Comparison of ENCODE assay signal across 8 mouse cellular contexts in genomic region chr2:39064687-39065399, GRCm38 (mm10). TPM values are rescaled to one million over a fixed set of nuclear protein-coding genes. Genes with fewer than 3 reads are reported as not detected.
DNase-seq lines count a peak whose midpoint lies in the region; ATAC-seq and TF ChIP-seq lines count a peak whose summit lies in the region.

No protein-coding gene starts in this region.

- H3K27ac ChIP-seq in hindbrain, embryonic 13.5 days, result peak overlapping the region; percentile 90
- H3K27ac ChIP-seq in midbrain, embryonic 10.5 days (replicated peaks), result peak overlapping the region; percentile 94

- no peaks in the 10 kb centered on the region for H3K4me1 ChIP-seq in lung, adult 2 months (ENCODE audit: control insufficient read depth, insufficient read depth, low read length)
- H3K4me1 ChIP-seq in hindbrain, embryonic 13.5 days (replicated peaks), result peaks cover 11% of the 10 kb centered on the region
- H3K4me1 ChIP-seq in midbrain, embryonic 10.5 days, result peaks cover 21% of the 10 kb centered on the region

- 2% methylated on average over 25 of the region's 25 CpGs for WGBS in lung, adult 2 months
- WGBS in hindbrain, embryonic 13.5 days, result 9% methylated on average over 21 of the region's 25 CpGs
- 10% methylated on average over 25 of the region's 25 CpGs for WGBS in midbrain, embryonic 10.5 days

- no peaks in the 10 kb centered on the region for H3K9me3 ChIP-seq in hindbrain, embryonic 13.5 days
- H3K9me3 ChIP-seq in midbrain, embryonic 10.5 days (replicated peaks), result no peaks in the 10 kb centered on the region

- peaks cover 32% of the 10 kb centered on the region for H3K36me3 ChIP-seq in hindbrain, embryonic 13.5 days
- peaks cover 35% of the 10 kb centered on the region for H3K36me3 ChIP-seq in midbrain, embryonic 10.5 days

- H3K9ac ChIP-seq in hindbrain, embryonic 13.5 days, result peak overlapping the region; percentile 97

- no peak for TF ChIP-seq POLR2A in lung, adult 2 months (IDR thresholded peaks at IDR 0.05; ENCODE audit: borderline replicate concordance, extremely low read depth, low read depth, low read length)

- peak overlapping the region; percentile 88 for H3K4me2 ChIP-seq in hindbrain, embryonic 13.5 days

- DNase-seq in lung, adult 2 months, result no peak
- no peak for DNase-seq in lung, adult 18-20 months
- DNase-seq in c-Kit-positive CD71-positive TER-119-positive erythroid progenitor cells, embryonic 14.5 days (ENCODE audit: low spot score), result peak; percentile 42
- DNase-seq in midbrain, embryonic 10.5 days (ENCODE audit: low spot score), result no peak
- no peak for DNase-seq in thymus, adult 18-20 months
- no peak for DNase-seq in gastrocnemius, adult 8-10 months (ENCODE audit: low spot score in 2 of 2)
- no peak for DNase-seq in kidney, adult 11 months

- ATAC-seq in hindbrain, embryonic 13.5 days (ENCODE audit: low FRiP score), result peak; percentile 91

- no peaks in the 10 kb centered on the region for H3K27me3 ChIP-seq in hindbrain, embryonic 13.5 days
- H3K27me3 ChIP-seq in midbrain, embryonic 10.5 days (ENCODE audit: low read depth, poor library complexity, severe bottlenecking), result no peaks in the 10 kb centered on the region

- TF ChIP-seq CTCF in lung, adult 2 months (IDR thresholded peaks at IDR 0.05; ENCODE audit: insufficient read depth, low read length), result no peak

- H3K4me3 ChIP-seq in lung, adult 2 months (replicated peaks; ENCODE audit: extremely low read depth, low read depth, low read length), result peak overlapping the region; percentile 90
- peak overlapping the region; percentile 94 for H3K4me3 ChIP-seq in hindbrain, embryonic 13.5 days
- peak overlapping the region; percentile 78 for H3K4me3 ChIP-seq in midbrain, embryonic 10.5 days

RNA-seq across cellular contexts. Expression of gene Golga1, which starts 0.5 kb away (rescaled TPM):
- polyA plus RNA-seq in lung, adult 2 months (2012; rRNA removed), result 7.5 and 10.2 TPM in 2 replicates
- 35.4 and 35.5 TPM in 2 replicates for polyA plus RNA-seq in hindbrain, embryonic 13.5 days (2015; fragmentation: Nextera tagmentation; extraction: Ambion mirVana)
- 27.3 and 28.3 TPM in 2 replicates for polyA plus RNA-seq in midbrain, embryonic 10.5 days (2016; fragmentation: Nextera tagmentation; extraction: Ambion mirVana)
- total RNA-seq in gastrocnemius, adult 8-10 months (2022), result 10 to 100 TPM in 2 of 4 experiments, 1 to 10 TPM in 2; 8.9 to 10.5 (median 9.9) TPM

RNA-seq across cellular contexts. Expression of gene Rpl35, which starts 59.4 kb away (rescaled TPM):
- polyA plus RNA-seq in lung, adult 2 months (2012; rRNA removed), result 121 and 126 TPM in 2 replicates
- polyA plus RNA-seq in hindbrain, embryonic 13.5 days (2015; fragmentation: Nextera tagmentation; extraction: Ambion mirVana), result 721 and 760 TPM in 2 replicates
- polyA plus RNA-seq in midbrain, embryonic 10.5 days (2016; fragmentation: Nextera tagmentation; extraction: Ambion mirVana), result 837 and 1,005 TPM in 2 replicates
- 100 to 1,000 TPM; 298 to 385 (median 322) TPM for total RNA-seq in gastrocnemius, adult 8-10 months (2022)

RNA-seq across cellular contexts. Expression of gene Arpc5l, which starts 59.7 kb away (rescaled TPM):
- 27.7 and 28.3 TPM in 2 replicates for polyA plus RNA-seq in lung, adult 2 months (2012; rRNA removed)
- 135 TPM in 2 replicates for polyA plus RNA-seq in hindbrain, embryonic 13.5 days (2015; fragmentation: Nextera tagmentation; extraction: Ambion mirVana)
- 135 and 138 TPM in 2 replicates for polyA plus RNA-seq in midbrain, embryonic 10.5 days (2016; fragmentation: Nextera tagmentation; extraction: Ambion mirVana)
- total RNA-seq in gastrocnemius, adult 8-10 months (2022), result 100 to 1,000 TPM; 120 to 151 (median 137) TPM
